Comparison of ENCODE assay signal across 7 mouse cellular contexts in the genomic region with DNA sequence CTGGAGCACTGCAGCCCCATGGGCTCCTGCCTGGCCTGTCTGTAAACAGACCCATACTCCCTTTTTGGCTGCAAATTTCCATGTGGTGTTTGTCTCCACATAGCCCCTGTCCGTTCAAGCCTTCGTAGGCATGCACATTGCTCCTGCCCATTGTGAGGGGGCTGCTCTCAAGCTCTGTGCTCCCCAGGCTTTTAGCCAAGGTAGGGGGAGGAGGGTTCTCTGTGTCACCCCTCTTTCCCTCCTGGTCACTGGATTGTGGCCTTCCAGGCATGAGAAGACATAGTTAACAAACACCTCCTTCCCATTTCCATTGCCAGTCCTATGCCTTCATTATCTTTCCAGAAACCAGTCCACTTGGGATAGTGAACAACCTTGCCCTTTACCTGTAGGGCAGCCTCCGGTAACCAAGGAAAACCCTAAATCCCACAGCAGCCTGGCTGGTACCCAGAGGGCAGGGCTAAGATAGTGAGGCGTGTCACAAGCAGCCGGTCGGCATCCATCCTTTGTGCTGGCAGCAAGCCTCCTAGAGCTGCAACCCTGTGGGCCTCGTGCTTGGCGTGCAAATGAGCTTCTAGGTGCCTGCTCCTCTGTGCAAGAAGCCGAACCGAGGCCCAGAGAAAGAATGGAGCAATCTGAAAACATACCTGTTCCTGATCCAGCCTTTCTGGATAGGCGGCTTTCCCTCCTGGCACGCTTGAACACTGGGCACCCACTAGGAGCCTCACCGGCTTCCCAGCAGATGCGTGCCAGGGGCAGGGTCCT.
A peak's percentile ranks its signal among the peaks of the same experiment; 100 is the strongest.
DNase-seq lines count a peak whose midpoint lies in the region; ATAC-seq lines count a peak whose summit lies in the region.

No protein-coding gene starts in this region.

- no peaks in the 10 kb centered on the region for H3K9me3 ChIP-seq in liver, embryonic 12.5 days (replicated peaks)
- no peaks in the 10 kb centered on the region for H3K9me3 ChIP-seq in heart, embryonic 16.5 days (replicated peaks; ENCODE audit: control insufficient read depth, low read length)
- no peaks in the 10 kb centered on the region for H3K9me3 ChIP-seq in midbrain, embryonic 12.5 days

- 0 out of 2 replicates have a peak overlapping the region, but pooled peaks have one; percentile 7 for H3K27ac ChIP-seq in liver, embryonic 12.5 days
- H3K27ac ChIP-seq in heart, embryonic 16.5 days (ENCODE audit: low read length), result peak overlapping the region; percentile 73
- peak overlapping the region; percentile 68 for H3K27ac ChIP-seq in midbrain, embryonic 12.5 days (replicated peaks)

- no peaks in the 10 kb centered on the region for H3K27me3 ChIP-seq in liver, embryonic 12.5 days (replicated peaks)
- no peaks in the 10 kb centered on the region for H3K27me3 ChIP-seq in heart, embryonic 16.5 days (ENCODE audit: control insufficient read depth, insufficient read depth, low read length)
- H3K27me3 ChIP-seq in midbrain, embryonic 12.5 days, result no peaks in the 10 kb centered on the region

- peak overlapping the region; percentile 41; the same call in 1 of the 2 replicates for H3K4me2 ChIP-seq in liver, embryonic 12.5 days
- H3K4me2 ChIP-seq in heart, embryonic 16.5 days (ENCODE audit: low read depth, low read length), result no peak overlapping the region; the same call in 1 of the 2 replicates
- H3K4me2 ChIP-seq in midbrain, embryonic 12.5 days (replicated peaks), result no peak overlapping the region

- 71% methylated on average over 14 of the region's 14 CpGs for WGBS in liver, embryonic 12.5 days (ENCODE audit: insufficient replicate concordance)
- 56% methylated on average over 14 of the region's 14 CpGs for WGBS in heart, embryonic 16.5 days
- WGBS in midbrain, embryonic 12.5 days, result 79% methylated on average over 14 of the region's 14 CpGs

- no peak overlapping the region for H3K4me3 ChIP-seq in liver, embryonic 12.5 days
- no peak overlapping the region for H3K4me3 ChIP-seq in heart, embryonic 16.5 days (ENCODE audit: low read length)
- no peak overlapping the region for H3K4me3 ChIP-seq in midbrain, embryonic 12.5 days

- no peak for DNase-seq in liver
- DNase-seq in cerebellum, postnatal 36 days, result peak; percentile 60 to 62
- no peak for DNase-seq in thymus, adult 18-20 months
- DNase-seq in kidney, adult 18-20 months, result no peak

- H3K9ac ChIP-seq in liver, embryonic 12.5 days, result no peak overlapping the region
- peak overlapping the region; percentile 42; the same call in 1 of the 2 replicates for H3K9ac ChIP-seq in heart, embryonic 16.5 days (ENCODE audit: low read length)
- H3K9ac ChIP-seq in midbrain, embryonic 12.5 days (replicated peaks), result no peak overlapping the region

- peaks cover 32% of the 10 kb centered on the region for H3K36me3 ChIP-seq in liver, embryonic 12.5 days
- H3K36me3 ChIP-seq in heart, embryonic 16.5 days (ENCODE audit: control insufficient read depth, insufficient read depth), result peaks cover 24% of the 10 kb centered on the region
- peaks cover 46% of the 10 kb centered on the region for H3K36me3 ChIP-seq in midbrain, embryonic 12.5 days

- ATAC-seq in liver, embryonic 12.5 days, result no peak
- ATAC-seq in heart, embryonic 16.5 days (replicated peaks; ENCODE audit: extremely low read depth, insufficient read depth, low FRiP score), result no peak
- ATAC-seq in midbrain, embryonic 12.5 days (ENCODE audit: low FRiP score, low read depth), result no peak

- peaks cover 32% of the 10 kb centered on the region for H3K4me1 ChIP-seq in liver, embryonic 12.5 days
- H3K4me1 ChIP-seq in heart, embryonic 16.5 days (ENCODE audit: control insufficient read depth, insufficient read depth, low read length), result peaks cover 76% of the 10 kb centered on the region
- peaks cover 46% of the 10 kb centered on the region for H3K4me1 ChIP-seq in midbrain, embryonic 12.5 days

Comparison
In these comparisons a context has a peak if more than half of its experiments do, and no peak if none do; other contexts are left out.
1. H3K27ac ChIP-seq: peak in every context shown above with its lines; median percentile 73 in heart, embryonic 16.5 days; 68 in midbrain, embryonic 12.5 days; 7 in liver, embryonic 12.5 days.
2. DNase-seq: peak in cerebellum, postnatal 36 days (2 of 2); none in liver (single experiment), thymus, adult 18-20 months (0 of 2) and kidney, adult 18-20 months (single experiment).